Mouse (Mus musculus) B cell, adult 2 months (primary cell): ENCODE data around the gene Pcmt1.
"Not testable (repeated sequence)": the region's sequence is repeated elsewhere in the genome, so short reads cannot be mapped to it uniquely, and the experiment has no call there.

Experiments
- DNase-seq, 2 experiments: peaks; one replicate each; pipeline ENCODE4 v3.0.0; 2022

Gene Pcmt1

DNA sequence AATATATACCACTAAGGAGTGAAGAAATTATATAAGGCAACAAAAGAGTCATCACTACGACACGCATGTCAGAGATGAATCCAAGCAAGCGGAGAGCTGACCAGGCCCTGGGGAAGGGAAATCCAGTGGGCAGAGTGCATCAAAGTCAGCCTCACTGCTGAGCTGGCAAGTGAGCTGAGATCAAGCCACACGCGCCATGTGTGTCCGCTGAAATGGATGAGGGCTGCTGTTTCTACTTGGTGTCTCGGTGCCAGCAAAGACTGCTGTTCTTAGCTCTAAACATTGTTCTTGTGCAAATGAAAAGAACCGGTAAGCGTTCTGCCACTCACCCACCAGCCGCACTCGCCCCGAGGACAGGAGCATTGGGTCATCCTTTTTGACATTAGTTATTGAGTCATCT lies 40.6 kb downstream of the Pcmt1 start:
- DNase-seq, result no peak

DNA sequence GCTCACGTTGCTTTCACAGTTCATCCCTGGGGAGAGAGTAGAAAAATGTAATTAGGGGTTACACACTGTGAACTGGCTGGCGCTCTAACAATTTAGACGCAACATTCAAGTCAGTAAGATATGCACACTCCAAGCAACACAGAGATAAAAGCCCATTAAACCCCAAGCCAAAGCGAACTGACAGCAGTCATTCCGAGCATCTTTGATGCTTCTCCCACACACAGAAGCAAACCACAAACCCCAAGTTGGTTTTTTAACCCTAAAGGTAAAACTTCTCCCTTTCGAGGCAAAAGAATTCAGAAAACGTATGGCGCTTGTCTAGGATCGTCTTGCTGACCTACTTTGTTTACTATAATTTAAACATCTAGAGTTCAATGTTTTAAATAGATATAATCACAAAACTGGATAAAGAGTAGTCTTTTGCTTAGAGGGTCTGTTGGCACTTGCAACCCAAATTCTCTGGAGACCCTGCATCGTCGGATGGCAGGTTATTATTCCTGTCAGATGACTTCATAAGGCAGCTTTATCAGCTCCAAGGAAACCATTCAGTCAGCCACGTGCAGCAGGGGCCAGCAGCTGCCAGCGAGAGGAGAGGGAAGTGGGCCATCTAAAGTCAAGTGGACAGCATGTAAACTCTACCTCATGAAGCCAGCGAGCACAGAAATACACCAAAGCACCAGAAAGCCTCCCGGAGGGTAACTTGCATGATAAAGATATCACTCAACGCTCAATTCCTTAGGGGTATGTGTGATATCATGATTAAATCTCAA lies 49.8 kb downstream of the Pcmt1 start:
- no peak for DNase-seq

DNA sequence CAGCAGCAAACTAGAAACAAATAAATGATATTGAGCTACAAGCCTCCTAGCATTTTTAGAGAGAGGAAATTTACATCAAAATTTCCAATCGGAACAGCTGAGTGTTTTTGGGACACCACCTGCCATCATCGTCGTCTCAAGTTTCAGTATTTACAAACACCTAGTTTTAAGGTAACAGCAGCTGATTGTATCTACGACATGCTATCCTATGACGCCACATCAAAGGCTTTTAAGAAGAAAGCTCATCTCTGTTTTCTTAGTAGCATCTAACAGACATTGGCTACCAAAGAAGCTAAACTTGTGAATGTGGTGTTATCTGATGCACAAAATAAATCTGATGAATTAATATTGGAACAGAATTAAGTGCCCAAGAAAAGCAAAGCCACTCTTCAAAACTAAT lies 50.6 kb downstream of the Pcmt1 start:
- no peak for DNase-seq

DNA sequence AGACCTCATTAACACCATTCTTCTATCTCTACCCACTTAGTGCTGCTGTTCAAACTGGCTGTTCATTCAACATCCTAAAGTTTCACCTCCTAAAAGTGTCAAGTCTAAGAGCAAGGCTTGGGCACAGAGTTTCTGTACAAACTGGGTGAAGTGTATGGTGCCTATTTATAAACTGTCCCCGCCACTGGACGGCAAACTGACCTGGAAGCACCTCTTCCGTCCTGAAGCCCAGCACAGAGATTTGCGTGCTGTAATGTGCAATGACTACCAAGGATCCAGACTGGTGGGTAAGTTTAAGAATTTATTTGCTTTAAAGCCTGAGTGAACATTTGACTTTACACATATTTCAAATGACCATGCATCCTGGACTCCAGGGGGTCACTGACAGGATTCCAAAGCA lies 51.8 kb downstream of the Pcmt1 start:
- no peak for DNase-seq

DNA sequence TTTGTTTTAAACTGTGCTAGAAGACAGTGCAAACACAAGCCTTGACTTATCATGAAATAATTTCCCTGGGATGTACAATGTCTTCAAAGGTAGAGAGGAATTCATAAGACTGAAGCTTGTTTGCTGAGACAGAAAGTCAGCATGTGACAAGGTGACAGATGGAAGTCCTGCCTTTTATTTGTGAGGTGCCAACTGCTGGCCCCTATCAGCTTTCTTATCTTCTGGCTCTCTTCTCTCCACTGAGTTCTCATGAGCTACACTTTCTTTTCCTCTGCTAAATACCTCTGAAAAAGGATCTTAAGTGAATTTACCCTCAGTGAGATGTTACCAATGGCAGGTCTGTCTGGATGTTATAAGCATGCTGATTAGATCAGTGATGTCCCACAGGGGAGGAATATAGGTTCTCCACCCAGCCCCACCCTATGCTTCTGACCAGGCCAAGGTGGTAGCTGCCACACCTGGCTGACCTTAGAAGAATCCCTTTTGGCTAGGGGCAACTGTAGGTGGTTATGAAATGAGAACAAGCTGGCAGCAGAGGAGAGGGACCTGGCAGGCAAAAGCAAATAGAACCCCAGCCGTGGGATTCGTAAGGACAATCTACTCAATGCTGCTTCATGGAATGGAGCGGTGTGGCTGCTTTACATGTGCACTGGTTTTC lies 56.9 kb downstream of the Pcmt1 start:
- DNase-seq, result no peak

DNA sequence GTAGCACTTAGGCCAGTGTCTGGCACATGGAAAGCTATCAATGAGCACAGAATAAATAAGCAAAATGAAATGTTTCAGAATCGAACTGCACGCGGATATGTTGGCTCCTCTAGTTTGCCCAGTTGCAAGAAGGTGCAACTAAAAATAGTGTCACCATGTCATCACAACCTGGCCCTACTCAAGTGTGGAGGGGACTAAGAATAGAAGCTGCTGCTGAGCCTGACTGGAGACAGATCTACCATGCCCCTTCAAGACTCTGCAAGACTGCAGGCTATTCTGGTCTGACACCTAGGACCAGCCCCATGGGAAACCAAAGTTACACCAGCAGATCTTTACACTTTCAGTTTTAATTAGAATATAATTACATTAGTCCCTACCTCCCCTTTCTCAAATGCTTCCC lies 58.6 kb downstream of the Pcmt1 start:
- no peak for DNase-seq

DNA sequence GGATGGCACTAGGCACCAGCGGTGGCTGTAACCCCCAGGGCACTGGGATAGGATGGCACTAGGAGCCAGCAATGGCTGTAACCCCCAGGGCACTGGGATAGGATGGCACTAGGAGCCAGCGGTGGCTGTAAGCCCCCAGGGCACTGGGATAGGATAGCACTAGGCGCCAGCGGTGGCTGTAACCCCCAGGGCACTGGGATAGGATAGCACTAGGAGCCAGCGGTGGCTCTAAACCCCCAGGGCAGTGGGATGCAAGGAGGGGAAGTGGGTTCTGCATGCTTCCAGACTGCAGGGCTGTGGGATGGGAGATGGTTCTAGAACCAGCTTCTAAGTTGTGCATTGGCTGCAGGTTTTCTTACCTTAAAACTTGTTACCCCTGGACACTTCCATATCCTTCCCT lies 60.2 kb downstream of the Pcmt1 start:
- no peak for DNase-seq

DNA sequence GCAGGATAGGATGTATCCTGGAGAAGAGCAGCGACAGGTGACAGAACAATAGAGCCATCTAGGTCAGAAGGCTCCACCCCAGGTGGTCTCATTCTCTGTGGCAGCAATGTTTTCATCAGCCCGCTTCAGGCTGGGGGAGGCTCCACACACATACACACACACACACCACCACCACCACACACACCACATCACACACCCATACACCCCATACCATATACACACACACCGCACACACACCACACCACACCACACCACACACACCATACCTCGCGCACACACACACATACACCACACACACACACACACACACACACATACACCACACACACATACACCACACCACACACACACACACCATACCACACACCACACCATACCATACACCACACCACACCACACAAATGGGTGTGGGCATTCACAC lies 61.1 kb downstream of the Pcmt1 start:
- DNase-seq, result no peak

DNA sequence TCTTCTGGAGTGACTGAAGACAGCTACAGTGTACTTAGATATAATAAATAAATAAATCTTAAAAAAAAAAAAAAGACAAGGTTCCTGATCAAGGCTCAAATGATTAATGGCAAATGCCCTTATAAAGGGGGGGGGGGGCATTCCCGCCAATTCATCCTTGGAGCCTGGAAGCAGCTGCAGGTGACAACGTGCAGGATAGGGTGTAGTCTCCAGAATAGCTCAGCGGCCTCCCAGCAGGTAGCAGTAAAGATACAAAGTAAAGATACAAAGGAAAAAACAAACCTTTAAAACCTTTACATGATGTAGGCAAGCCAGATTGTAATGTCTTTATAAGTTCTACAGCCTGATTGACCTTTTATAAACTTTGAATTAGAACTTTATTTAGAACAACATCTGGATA lies 63.4 kb downstream of the Pcmt1 start:
- DNase-seq, result not testable (repeated sequence)

DNA sequence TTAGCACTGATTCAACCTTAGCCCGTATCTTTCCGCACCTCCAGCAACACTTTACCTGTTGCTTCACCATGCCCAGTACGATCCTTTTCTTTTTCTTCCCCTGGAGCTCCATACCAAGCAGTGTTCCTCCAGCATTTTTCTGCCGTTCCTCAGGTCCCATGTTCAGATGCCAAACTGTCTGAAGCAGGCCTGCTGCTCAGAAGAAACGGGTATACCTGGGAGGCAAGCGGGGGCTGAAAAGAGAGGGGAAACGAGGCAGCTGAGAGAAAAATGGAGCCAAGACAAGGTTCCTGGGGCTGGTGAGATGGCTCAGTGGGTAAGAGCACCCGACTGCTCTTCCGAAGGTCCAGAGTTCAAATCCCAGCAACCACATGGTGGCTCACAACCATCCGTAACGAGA lies 63.8 kb downstream of the Pcmt1 start:
- DNase-seq, result not testable (repeated sequence)

DNA sequence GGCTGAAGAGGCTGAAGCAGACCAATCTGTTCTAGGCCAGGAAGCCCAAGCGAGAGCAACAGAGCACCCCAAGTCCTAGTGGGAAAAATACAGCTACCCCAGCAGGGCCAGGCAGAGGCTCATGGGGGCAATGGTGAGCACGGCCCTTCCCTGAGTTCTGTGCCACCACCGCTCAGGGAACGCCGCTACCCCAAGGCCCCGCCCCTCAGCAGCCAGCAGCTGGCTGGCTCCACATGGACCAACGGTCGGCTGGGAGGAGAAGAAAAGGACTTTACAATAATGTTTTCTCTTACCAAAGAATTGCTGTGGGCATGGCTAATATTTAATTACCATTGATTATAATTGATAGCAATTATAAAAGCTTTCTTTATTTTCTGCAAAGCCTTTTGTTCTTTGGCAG lies 66.1 kb downstream of the Pcmt1 start:
- no peak for DNase-seq

DNA sequence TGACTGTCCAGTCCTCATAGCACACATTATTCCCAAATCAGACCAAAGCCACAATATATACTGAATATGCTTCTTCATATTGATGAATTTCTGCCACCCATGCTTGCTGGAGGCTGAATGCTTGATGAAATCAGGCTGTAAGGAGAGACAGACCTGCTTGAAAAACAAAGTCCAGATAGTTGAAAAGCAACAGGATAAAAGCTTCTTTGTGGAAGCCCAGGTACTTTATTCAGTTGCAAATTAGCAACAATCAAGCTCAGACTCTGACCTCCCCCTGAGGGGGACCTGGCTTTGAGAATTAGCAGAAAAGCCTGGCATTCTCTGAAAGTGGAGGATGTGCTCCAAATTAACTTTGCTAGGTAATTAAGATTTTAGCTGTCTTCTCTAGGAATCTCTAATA lies 68.7 kb downstream of the Pcmt1 start:
- DNase-seq, result not testable (repeated sequence)

DNA sequence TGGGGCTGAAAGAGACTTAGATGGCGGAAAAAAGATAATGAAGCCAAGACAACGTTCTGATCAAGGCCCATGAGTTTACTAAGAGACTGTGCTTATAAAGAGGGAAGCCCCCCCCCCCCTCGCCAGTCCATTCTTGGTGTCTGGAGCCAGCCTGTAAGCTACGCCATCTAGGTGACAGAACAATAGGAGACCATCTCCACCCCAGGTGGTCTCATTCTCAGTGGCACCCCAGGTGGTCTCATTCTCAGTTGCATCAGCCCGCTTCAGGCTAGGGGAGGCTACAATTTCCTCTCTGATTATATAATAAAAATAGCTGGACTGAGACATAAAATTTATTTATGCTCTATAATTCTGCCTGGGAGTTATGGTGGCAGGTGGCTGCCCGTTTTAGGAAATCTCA lies 69.3 kb downstream of the Pcmt1 start:
- DNase-seq, result no peak

DNA sequence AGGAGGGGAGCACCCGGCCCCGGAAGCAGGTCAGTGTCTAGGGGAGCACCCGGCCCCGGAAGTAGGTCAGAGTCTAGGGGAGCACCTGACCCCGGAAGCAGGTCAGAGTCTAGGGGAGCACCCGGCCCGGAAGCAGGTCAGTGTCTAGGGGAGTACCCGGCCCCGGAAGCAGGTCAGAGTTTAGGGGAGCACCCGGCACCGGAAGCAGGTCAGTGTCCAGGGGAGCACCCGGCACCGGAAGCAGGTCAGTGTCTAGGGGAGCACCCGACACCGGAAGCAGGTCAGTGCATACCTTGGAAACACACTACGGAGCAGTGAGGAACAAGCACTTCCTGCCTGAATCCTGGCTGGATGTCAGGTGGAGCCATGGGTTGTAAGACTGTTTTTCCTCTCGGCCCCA lies 72.3 kb downstream of the Pcmt1 start:
- DNase-seq, result no peak

DNA sequence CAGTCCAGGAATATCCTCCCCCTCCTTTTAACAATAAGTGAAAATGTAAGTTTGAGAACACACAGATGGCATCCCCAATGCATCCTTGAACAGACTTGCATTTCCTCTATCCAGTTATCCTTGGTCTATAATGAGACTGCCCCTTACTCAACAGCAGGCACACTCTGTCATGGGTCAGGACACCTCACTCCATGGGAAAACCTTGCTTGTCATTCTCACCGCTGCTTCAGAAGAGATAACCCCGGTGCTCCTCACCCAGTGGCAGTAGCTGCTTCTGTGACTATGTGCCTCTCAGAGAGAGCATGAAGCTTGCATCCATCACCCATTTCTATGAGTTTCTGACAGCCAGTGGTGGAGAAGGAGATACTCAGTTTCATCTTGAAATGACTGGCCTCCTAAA lies 74.5 kb downstream of the Pcmt1 start:
- no peak for DNase-seq

DNA sequence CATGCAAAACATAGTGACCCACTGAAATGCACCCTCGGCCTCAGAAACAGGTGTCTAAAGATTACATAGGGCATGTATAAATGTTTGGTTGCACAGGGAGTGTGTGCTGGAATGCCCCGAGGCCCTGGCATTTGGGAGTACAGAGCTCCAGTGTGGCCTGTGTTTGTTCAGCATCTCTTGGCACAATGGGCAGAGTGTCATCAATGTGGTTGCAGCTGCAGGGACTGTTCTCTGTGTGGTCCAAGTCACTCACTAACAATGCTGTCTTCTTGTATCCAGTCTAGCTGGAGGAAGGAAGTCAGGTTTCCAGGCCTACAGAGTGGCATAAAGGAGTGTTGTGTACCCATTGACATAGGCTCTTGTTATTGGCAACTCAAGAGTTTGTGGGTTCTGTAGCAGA lies 75.8 kb downstream of the Pcmt1 start:
- DNase-seq, result no peak

DNA sequence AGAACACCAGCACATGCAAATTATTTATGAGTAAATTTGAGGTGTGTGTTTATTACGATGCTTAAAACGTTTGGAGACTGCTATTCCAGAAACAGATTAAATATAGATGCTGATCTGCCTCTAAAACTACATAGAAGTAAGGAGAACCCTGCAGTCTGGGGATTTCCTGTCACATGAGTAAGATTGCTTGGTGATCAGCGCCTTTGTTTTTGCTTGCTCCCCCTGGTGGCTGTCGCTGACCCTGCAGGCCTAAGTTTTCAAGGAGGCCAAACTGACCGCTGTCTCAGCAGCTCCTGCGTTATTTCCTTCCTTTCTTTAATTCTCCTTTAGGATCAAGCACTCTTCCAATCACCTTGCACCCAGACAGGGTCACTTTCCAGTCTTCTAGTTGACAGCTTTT lies 80.3 kb downstream of the Pcmt1 start:
- DNase-seq, result peak; percentile 87 to 89

DNA sequence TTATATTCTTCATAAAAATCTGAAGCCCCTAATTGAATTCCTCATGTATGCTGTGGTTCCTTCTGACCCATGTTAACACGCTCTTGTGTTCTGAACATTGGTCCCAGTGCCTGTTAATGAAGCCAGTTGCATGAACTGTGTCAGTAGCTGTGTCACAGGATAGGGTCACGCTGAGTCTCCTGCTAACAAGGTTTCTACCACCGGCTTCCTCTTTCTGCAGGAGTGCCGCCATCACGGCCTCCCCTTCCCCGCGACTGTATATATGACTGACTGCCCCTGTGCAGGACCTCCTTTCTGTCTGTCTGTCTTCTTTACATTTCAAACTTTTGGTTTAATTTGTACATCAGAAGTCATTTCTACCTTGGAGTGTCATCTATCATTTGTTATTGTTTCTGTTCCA lies 82.8 kb downstream of the Pcmt1 start:
- peak in 1 of 2 experiments; percentile 20 for DNase-seq

DNA sequence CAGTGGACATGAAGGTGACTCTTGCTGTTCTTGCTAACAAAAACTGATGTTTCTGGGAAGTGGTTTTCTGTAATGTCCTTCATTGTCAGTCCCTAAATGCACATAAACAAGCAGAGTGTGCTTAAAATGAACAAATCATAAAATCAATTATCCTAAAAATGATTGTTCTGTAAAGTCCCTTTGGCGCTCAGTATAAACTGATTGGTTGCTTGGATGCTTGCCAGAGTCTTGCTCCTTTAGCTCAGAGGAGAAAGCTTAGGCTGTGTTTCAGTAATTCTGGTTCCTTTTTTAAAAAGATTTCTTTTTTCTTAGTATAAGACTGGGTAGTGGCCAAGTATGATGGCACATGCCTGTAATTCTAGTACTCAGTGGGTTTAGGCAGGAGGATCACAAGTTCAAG lies 84.7 kb downstream of the Pcmt1 start:
- no peak for DNase-seq

DNA sequence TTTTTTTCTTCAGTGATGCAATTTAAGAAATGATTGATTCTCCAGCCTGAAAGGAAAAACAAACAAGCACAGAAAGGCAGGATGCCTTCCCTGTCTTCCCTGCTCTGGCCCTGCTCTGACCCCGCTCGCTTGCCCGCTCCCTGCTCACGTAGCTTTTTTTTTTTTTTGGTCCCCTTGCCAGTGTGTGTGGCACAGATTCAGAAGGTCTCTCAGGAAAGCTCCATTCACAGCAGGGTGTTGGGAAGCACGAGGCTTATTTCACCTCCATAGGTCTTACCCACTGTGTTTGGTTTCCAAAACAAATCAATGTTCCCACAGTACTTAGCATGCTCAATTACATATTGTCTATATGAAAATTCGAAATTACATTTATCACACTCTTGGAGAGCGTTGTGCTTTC lies 86.1 kb downstream of the Pcmt1 start:
- DNase-seq, result no peak

DNA sequence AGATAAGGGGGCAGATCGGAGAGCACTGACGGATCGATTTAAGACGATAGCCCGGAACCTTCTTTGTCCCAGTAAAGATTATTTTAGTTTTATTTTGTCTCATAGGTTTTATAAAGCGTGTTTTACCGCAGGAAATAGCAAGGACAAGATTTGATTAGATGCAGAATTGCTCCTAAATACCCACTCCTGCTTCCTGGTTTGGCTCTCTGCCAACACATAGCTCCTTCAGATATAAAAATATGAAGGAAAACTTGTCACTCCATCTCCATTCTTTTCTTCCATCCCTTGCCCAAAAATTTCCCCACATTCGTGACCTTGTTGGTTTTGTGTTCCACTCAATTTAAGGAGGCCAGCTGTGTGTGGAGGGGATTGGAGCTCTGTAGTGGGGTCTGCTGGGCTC lies 90.1 kb downstream of the Pcmt1 start:
- no peak for DNase-seq

DNA sequence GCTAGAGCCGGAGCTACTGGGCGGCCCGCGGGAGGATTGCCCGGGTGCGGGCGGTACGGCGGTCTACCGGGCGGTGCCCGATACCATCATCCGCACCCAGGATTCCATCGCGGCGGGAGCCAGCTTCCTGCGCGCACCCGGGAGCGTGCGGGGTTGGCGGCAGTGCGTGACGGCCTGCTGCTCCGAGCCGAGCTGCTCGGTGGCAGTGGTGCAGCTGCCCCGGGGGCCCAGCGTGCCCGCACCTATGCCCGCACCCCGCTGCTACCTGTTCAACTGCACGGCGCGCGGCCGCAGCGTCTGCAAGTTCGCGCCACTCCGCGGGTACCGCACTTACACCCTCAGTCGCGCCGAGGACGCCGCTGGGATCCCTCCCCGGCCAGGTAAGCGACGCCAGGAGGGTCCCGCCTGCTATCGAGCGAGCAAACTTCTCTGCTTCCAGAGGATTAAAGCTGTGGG lies 90.7 kb downstream of the Pcmt1 start:
- no peak for DNase-seq

DNA sequence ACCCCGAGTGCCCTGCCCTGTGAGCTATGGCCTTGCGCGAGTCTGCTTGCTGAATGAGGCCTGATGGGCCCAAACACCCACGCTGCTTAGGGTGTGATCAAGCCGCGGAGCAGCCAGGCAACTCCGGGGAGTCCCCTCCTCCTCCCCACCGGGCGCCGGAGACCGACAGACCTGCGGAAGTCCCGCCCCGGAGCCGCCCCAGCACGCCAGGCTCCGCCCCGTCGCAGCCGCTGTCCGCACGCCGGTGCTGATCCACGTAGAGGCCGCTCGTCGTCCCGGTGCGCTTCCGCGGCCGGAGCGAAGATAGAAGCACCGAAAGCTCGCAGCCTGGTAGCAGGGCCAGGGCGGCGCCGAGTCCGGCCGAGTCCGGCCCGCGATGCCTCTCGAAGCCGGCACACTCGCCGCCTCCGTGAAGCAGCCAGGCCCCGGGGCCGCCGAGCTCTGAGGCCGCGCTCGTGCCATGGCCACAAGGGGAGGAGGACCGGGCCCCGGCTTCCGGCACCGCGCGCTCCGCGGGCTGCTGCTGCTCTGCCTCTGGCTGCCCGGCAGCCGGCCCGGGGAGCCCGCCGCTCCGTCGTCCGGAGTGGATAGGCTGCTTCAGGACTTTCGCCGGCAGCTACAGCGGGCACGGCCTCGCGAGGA lies 91.2 kb downstream of the Pcmt1 start, which contains the start of gene Lrp11:
Gene Lrp11, plus strand, starts transcription at position 209 of the 642 bp plus-strand sequence.
- peak; percentile 96 to 98 for DNase-seq

DNA sequence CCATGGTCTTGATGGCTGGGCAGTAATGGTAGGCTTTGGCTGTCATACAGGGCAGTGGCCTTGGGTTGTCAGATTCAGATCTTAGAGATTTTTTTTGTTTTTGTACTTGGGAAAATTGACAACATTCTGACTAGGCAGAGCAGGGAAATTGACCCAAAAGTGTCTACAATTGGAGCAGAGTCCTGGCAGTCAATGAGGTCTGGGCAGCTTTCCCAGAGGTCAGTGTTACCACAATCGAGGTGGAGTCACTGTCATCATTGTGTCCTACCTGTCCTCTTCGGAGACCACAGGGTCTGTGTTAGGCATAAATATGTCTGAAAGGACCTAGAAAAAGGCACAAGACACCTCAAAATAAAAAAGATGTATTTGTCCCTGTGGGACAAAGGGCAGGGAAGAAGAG lies 94.2 kb downstream of the Pcmt1 start:
- DNase-seq, result no peak
